ENCODE assay signal across 8 mouse cellular contexts in genomic region chr3:21935571-21936261, GRCm38 (mm10).
A peak's percentile ranks its signal among the peaks of the same experiment; 100 is the strongest.
DNase-seq lines count a peak whose midpoint lies in the region; ATAC-seq lines count a peak whose summit lies in the region.

No protein-coding gene starts in this region.

- H3K27me3 ChIP-seq in embryonic facial prominence, embryonic 14.5 days (replicated peaks; ENCODE audit: control insufficient read depth, insufficient read depth, low read length): no peaks in the 10 kb centered on the region
- no peaks in the 10 kb centered on the region for H3K27me3 ChIP-seq in heart, embryonic 10.5 days (ENCODE audit: insufficient read depth, poor library complexity, severe bottlenecking)
- no peaks in the 10 kb centered on the region for H3K27me3 ChIP-seq in kidney, embryonic 15.5 days

- peak overlapping the region; percentile 47; the same call in 1 of the 2 replicates for H3K9ac ChIP-seq in embryonic facial prominence, embryonic 14.5 days (ENCODE audit: low read depth, low read length)
- H3K9ac ChIP-seq in kidney, embryonic 15.5 days: no peak overlapping the region

- no peaks in the 10 kb centered on the region for H3K36me3 ChIP-seq in embryonic facial prominence, embryonic 14.5 days (ENCODE audit: control insufficient read depth, insufficient read depth, low read length)
- no peaks in the 10 kb centered on the region for H3K36me3 ChIP-seq in heart, embryonic 10.5 days
- H3K36me3 ChIP-seq in kidney, embryonic 15.5 days: no peaks in the 10 kb centered on the region

- H3K4me3 ChIP-seq in embryonic facial prominence, embryonic 14.5 days (ENCODE audit: low read depth, low read length): peak overlapping the region; percentile 34
- peak overlapping the region; percentile 49 for H3K4me3 ChIP-seq in heart, embryonic 10.5 days
- peak overlapping the region; percentile 37 for H3K4me3 ChIP-seq in kidney, embryonic 15.5 days (replicated peaks)

- peak overlapping the region; percentile 62 for H3K4me2 ChIP-seq in embryonic facial prominence, embryonic 14.5 days (ENCODE audit: low read depth, low read length)
- peak overlapping the region; percentile 58 for H3K4me2 ChIP-seq in kidney, embryonic 15.5 days

- no peaks in the 10 kb centered on the region for H3K9me3 ChIP-seq in embryonic facial prominence, embryonic 14.5 days (ENCODE audit: control insufficient read depth, low read length)
- no peaks in the 10 kb centered on the region for H3K9me3 ChIP-seq in heart, embryonic 10.5 days
- no peaks in the 10 kb centered on the region for H3K9me3 ChIP-seq in kidney, embryonic 15.5 days (replicated peaks)

- DNase-seq in 3T3-L1 (ENCODE audit: low read depth, low spot score) (peak; percentile 99), liver (peak; percentile 89)
- peak; percentile 93 to 97 for DNase-seq in adrenal gland, postnatal 36 days
- DNase-seq in embryonic facial prominence, embryonic 14.5 days (ENCODE audit: low spot score): peak; percentile 99
- DNase-seq in heart, embryonic 10.5 days (ENCODE audit: low spot score): peak; percentile 94
- peak; percentile 82 to 93 for DNase-seq in spleen, postnatal 4 days (ENCODE audit: low spot score in 2 of 2)

- under 1% methylated on average over 24 of the region's 24 CpGs for WGBS in embryonic facial prominence, embryonic 14.5 days
- under 1% methylated on average over 24 of the region's 24 CpGs for WGBS in heart, embryonic 10.5 days
- WGBS in kidney, embryonic 15.5 days: under 1% methylated on average over 24 of the region's 24 CpGs

- peak; percentile 96 for ATAC-seq in embryonic facial prominence, embryonic 14.5 days (ENCODE audit: low read depth)
- ATAC-seq in kidney, embryonic 15.5 days (replicated peaks; ENCODE audit: low FRiP score): peak; percentile 91
- peak; percentile 81 for ATAC-seq in monocyte, adult 5-6 weeks (replicated peaks; ENCODE audit: insufficient number of reproducible peaks, low FRiP score, low TSS enrichment, poor library complexity, severe bottlenecking)

- H3K27ac ChIP-seq in embryonic facial prominence, embryonic 14.5 days (replicated peaks; ENCODE audit: low read depth, low read length): peak overlapping the region; percentile 89
- H3K27ac ChIP-seq in heart, embryonic 10.5 days: peak overlapping the region; percentile 84
- H3K27ac ChIP-seq in kidney, embryonic 15.5 days: peak overlapping the region; percentile 84

- peaks cover 37% of the 10 kb centered on the region for H3K4me1 ChIP-seq in embryonic facial prominence, embryonic 14.5 days (ENCODE audit: control insufficient read depth, insufficient read depth, low read length)
- H3K4me1 ChIP-seq in heart, embryonic 10.5 days: peaks cover 40% of the 10 kb centered on the region
- H3K4me1 ChIP-seq in kidney, embryonic 15.5 days: peaks cover 48% of the 10 kb centered on the region

Comparison
In these comparisons a context has a peak if more than half of its experiments do, and no peak if none do; other contexts are left out.
1. Peak in every context shown above with its lines: DNase-seq, ATAC-seq, H3K4me3 ChIP-seq and H3K27ac ChIP-seq.